ENCODE assay signal across 9 mouse cellular contexts in the genomic region with DNA sequence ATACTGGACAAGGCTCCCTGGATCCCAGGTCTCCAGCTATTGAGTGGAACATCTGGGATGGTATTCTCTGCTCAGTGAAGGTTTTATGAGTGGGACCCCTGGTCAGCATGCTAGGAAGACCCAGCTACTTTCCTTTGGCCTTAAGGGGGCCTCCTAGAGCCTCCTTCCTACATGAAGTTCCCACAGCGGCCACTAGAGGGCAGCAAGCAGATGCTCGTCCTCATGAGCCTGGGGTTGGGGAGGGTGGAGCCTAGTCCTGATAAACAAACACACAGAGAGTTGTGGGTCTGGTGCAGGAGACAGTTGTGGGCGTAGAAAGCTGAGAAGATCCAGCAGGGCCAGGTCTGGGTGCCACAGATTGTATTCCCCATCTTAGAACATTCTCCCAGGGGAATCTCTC. TPM values are rescaled to one million over a fixed set of nuclear protein-coding genes. Genes with fewer than 3 reads are reported as not detected.
DNase-seq lines count a peak whose midpoint lies in the region; ATAC-seq and TF ChIP-seq lines count a peak whose summit lies in the region.
"Had no signal": no experiment of that assay in that cellular context is flagged by ENCODE, and none has a peak within 500 bp of the region (broad histone marks: within the 10 kb centered on the region; RNA-seq: fewer than 3 reads in every experiment).

No protein-coding gene starts in this region.

- no peak overlapping the region for H3K9ac ChIP-seq in forebrain, embryonic 15.5 days (replicated peaks)
- H3K9ac ChIP-seq: hindbrain, embryonic 15.5 days had no signal

- no peak for TF ChIP-seq POLR2A in lung, adult 2 months (IDR thresholded peaks at IDR 0.05; ENCODE audit: borderline replicate concordance, extremely low read depth, low read depth, low read length)

- 0% methylated on average over 3 of the region's 3 CpGs for WGBS in forebrain, embryonic 15.5 days
- 0% methylated on average over 3 of the region's 3 CpGs for WGBS in lung, adult 2 months

- peak; percentile 90 for DNase-seq in ES-CJ7 (ENCODE audit: low read depth, low spot score)
- DNase-seq in c-Kit-positive CD71-positive TER-119-positive erythroid progenitor cells, embryonic 14.5 days (ENCODE audit: low spot score) = peak; percentile 90
- peak; percentile 67 for DNase-seq in heart, postnatal 25 days (ENCODE audit: low spot score)
- peak; percentile 84 to 94 for DNase-seq in layer of hippocampus, adult 18-20 months (ENCODE audit: low spot score in 2 of 2)
- DNase-seq in lung, adult 2 months = peak; percentile 89
- DNase-seq in ovary, postnatal 10 days (ENCODE audit: low spot score) = peak; percentile 88
- DNase-seq in thymus, postnatal 0 days (ENCODE audit: low spot score) = peak; percentile 89

- no peak overlapping the region for H3K4me2 ChIP-seq in forebrain, embryonic 15.5 days (replicated peaks)
- H3K4me2 ChIP-seq: hindbrain, embryonic 15.5 days had no signal

- H3K27me3 ChIP-seq in forebrain, embryonic 15.5 days = no peaks in the 10 kb centered on the region
- H3K27me3 ChIP-seq: hindbrain, embryonic 15.5 days had no signal

- no peak overlapping the region for H3K27ac ChIP-seq in forebrain, embryonic 15.5 days (replicated peaks)
- H3K27ac ChIP-seq: hindbrain, embryonic 15.5 days had no signal

- no peaks in the 10 kb centered on the region for H3K36me3 ChIP-seq in forebrain, embryonic 15.5 days
- H3K36me3 ChIP-seq: hindbrain, embryonic 15.5 days had no signal

- intact Hi-C loops in heart, postnatal 25 days (cut with DNase I) = loop anchor here (2.0 to 5.0 kb wide), 3 partner anchors 40 to 277 kb away; no protein-coding TSS in a partner anchor

- no peaks in the 10 kb centered on the region for H3K9me3 ChIP-seq in forebrain, embryonic 15.5 days
- H3K9me3 ChIP-seq: hindbrain, embryonic 15.5 days had no signal

- H3K4me1 ChIP-seq in forebrain, embryonic 15.5 days = no peaks in the 10 kb centered on the region
- 0 out of 2 replicates have a peak, but pooled peaks cover 4% of the 10 kb centered on the region for H3K4me1 ChIP-seq in lung, adult 2 months (ENCODE audit: control insufficient read depth, insufficient read depth, low read length)

- ATAC-seq in forebrain, embryonic 15.5 days (replicated peaks) = peak; percentile 73

- TF ChIP-seq CTCF in lung, adult 2 months (IDR thresholded peaks at IDR 0.05; ENCODE audit: insufficient read depth, low read length) = peak; percentile 94

- H3K4me3 ChIP-seq in forebrain, embryonic 15.5 days = no peak overlapping the region
- no peak overlapping the region for H3K4me3 ChIP-seq in lung, adult 2 months (replicated peaks; ENCODE audit: extremely low read depth, low read depth, low read length)
- H3K4me3 ChIP-seq: hindbrain, embryonic 15.5 days had no signal

RNA-seq across cellular contexts. Expression of gene Cln6, which starts 9.1 kb away (rescaled TPM):
- polyA plus RNA-seq in forebrain, embryonic 15.5 days (2015; fragmentation: Nextera tagmentation; extraction: Ambion mirVana) = 5.4 and 5.9 TPM in 2 replicates
- total RNA-seq in heart, postnatal 25 days (2021) = 10 to 100 TPM; 18.0 to 19.7 TPM
- total RNA-seq in layer of hippocampus, adult 18-20 months (2021) = 10 to 100 TPM; 10.2 to 13.5 TPM
- polyA plus RNA-seq in lung, adult 2 months (2012; rRNA removed) = 58.1 and 60.8 TPM in 2 replicates
- 23.1 and 26.7 TPM in 2 replicates for polyA plus RNA-seq in thymus, postnatal 0 days (2015; fragmentation: Nextera tagmentation; extraction: Ambion mirVana)

RNA-seq across cellular contexts. Expression of gene Calml4, which starts 10.2 kb away (rescaled TPM):
- polyA plus RNA-seq in forebrain, embryonic 15.5 days (2015; fragmentation: Nextera tagmentation; extraction: Ambion mirVana) = 6.3 and 12.5 TPM in 2 replicates
- total RNA-seq in heart, postnatal 25 days (2021) = 1 to 10 TPM; 1.3 to 1.7 TPM
- 1 to 10 TPM; 1.8 to 2.0 TPM for total RNA-seq in layer of hippocampus, adult 18-20 months (2021)
- polyA plus RNA-seq in lung, adult 2 months (2012; rRNA removed) = 7.1 and 11.6 TPM in 2 replicates
- 5.5 and 5.6 TPM in 2 replicates for polyA plus RNA-seq in thymus, postnatal 0 days (2015; fragmentation: Nextera tagmentation; extraction: Ambion mirVana)

RNA-seq across cellular contexts. Expression of gene Fem1b, which starts 36.0 kb away (rescaled TPM):
- 44.1 and 49.0 TPM in 2 replicates for polyA plus RNA-seq in forebrain, embryonic 15.5 days (2015; fragmentation: Nextera tagmentation; extraction: Ambion mirVana)
- 10 to 100 TPM; 18.2 to 20.6 TPM for total RNA-seq in heart, postnatal 25 days (2021)
- total RNA-seq in layer of hippocampus, adult 18-20 months (2021) = 100 to 1,000 TPM in 1 of 2 experiments, 10 to 100 TPM in 1; 95.5 to 100 TPM
- 12.1 and 13.9 TPM in 2 replicates for polyA plus RNA-seq in lung, adult 2 months (2012; rRNA removed)
- polyA plus RNA-seq in thymus, postnatal 0 days (2015; fragmentation: Nextera tagmentation; extraction: Ambion mirVana) = 11.3 and 11.6 TPM in 2 replicates
